Mouse (Mus musculus) neural tube, embryonic 14.5 days (tissue): ENCODE data around the gene Spata6. TPM values are rescaled to one million over a fixed set of nuclear protein-coding genes. Genes with fewer than 3 reads are reported as not detected.

Source experiments
- ATAC-seq: fragments of 200-750 bp; cut with Nextera tagmentation; 2 replicates; pipeline ENCODE4 v1.8.0; 2017; ENCODE audit warnings: low read depth, mild to moderate bottlenecking, moderate TSS enrichment, moderate library complexity
- H3K27ac ChIP-seq: fragments of 300-500 bp; sonication (generic); 2 replicates; pipeline ENCODE4 v1.5.1; 2014; ENCODE audit warnings: low read depth, mild to moderate bottlenecking, control low read depth, low read length, moderate library complexity, mixed read lengths
- H3K27me3 ChIP-seq: fragments of 300-500 bp; sonication (generic); 2 replicates; pipeline ENCODE4 v1.6.1; 2014; ENCODE audit warnings: low read length; ENCODE audit not compliant: control insufficient read depth, insufficient read depth
- H3K36me3 ChIP-seq: fragments of 300-500 bp; sonication (generic); 2 replicates; pipeline ENCODE4 v1.6.1; 2014; ENCODE audit warnings: low read length, mixed read lengths; ENCODE audit not compliant: control insufficient read depth, insufficient read depth
- H3K4me1 ChIP-seq: fragments of 300-500 bp; sonication (generic); 2 replicates; pipeline ENCODE4 v1.6.1; 2014; ENCODE audit warnings: low read length; ENCODE audit not compliant: control insufficient read depth, insufficient read depth
- H3K4me2 ChIP-seq: fragments of 300-500 bp; sonication (generic); 2 replicates; pipeline ENCODE4 v1.6.1; 2014; ENCODE audit warnings: mild to moderate bottlenecking, low read depth, low read length, control low read depth
- H3K4me3 ChIP-seq: fragments of 300-500 bp; sonication (generic); 2 replicates; pipeline ENCODE4 v1.5.1; 2014; ENCODE audit warnings: low read depth, low read length, control low read depth, mixed read lengths
- H3K9ac ChIP-seq: fragments of 300-500 bp; sonication (generic); replicated peaks from 2 replicates; pipeline ENCODE4 v1.6.1; 2014; ENCODE audit warnings: low read depth, mild to moderate bottlenecking, control low read depth, low read length, mixed read lengths
- H3K9me3 ChIP-seq: fragments of 300-500 bp; sonication (generic); 2 replicates; pipeline ENCODE4 v1.6.1; 2016; ENCODE audit warnings: low read length; ENCODE audit not compliant: control insufficient read depth
- WGBS: fragments of 180-500 bp; shearing (Covaris S2); extraction: QIAGEN DNeasy Blood & Tissue Kit; methylation state at CpG from one replicate; pipeline ENCODE4 v1.1.7; 2014; 5-methylcytosine and 5-hydroxymethylcytosine counted together
- polyA plus RNA-seq: library from polyadenylated mRNA; unstranded; fragments of >200 nt; fragmentation: Nextera tagmentation; extraction: Ambion mirVana; gene quantifications from 2 replicates; pipeline ENCODE4 v1.2.1, GENCODE M21; 2014

The Spata6 gene
- polyA plus RNA-seq: 11.8 and 16.9 TPM in 2 replicates

GRCm38 (mm10) chr4:111719776-111720661, at the start of gene Spata6:
Gene Spata6, plus strand, starts transcription at chr4:111719984.
- Histone ChIP-seq H3K27me3 (no peaks in the 10 kb centered on the region), H3K9ac (peak within 1 kb of the TSS; percentile 64), H3K4me1 (no peaks in the 10 kb centered on the region), H3K36me3 (no peaks in the 10 kb centered on the region), H3K27ac (peak within 1 kb of the TSS; percentile 39; the same call in 1 of the 2 replicates), H3K9me3 (no peaks in the 10 kb centered on the region), H3K4me3 (peak within 1 kb of the TSS; percentile 73), H3K4me2 (peak within 1 kb of the TSS; percentile 77)
- 1% methylated on average over 44 of the region's 50 CpGs for WGBS
- ATAC-seq: peak; percentile 97

- WGBS: 13% methylated on average over 12 of the region's 12 CpGs
These were observed 49.0 kb upstream of the Spata6 start for GRCm38 (mm10) chr4:111670566-111671421.

GRCm38 (mm10) chr4:111671440-111671839, 48.3 kb upstream of the Spata6 start:
- H3K4me3 ChIP-seq: no peak overlapping the region
- peak; percentile 7; the same call in 1 of the 2 replicates for ATAC-seq
- no peaks in the 10 kb centered on the region for H3K9me3 ChIP-seq
- H3K27me3 ChIP-seq: no peaks in the 10 kb centered on the region
- peak overlapping the region; percentile 70 for H3K27ac ChIP-seq
- peak overlapping the region; percentile 16; the same call in 1 of the 2 replicates for H3K9ac ChIP-seq
- WGBS: 67% methylated on average over 4 of the region's 4 CpGs
- peaks cover 7% of the 10 kb centered on the region; the same call in 1 of the 2 replicates for H3K4me1 ChIP-seq
- H3K36me3 ChIP-seq: no peaks in the 10 kb centered on the region
- no peak overlapping the region for H3K4me2 ChIP-seq

More at GRCm38 (mm10) chr4:111670566-111671421, 49.0 kb upstream of the Spata6 start:
- H3K27ac ChIP-seq: peak overlapping the region; percentile 70
- H3K36me3 ChIP-seq: no peaks in the 10 kb centered on the region
- no peak overlapping the region for H3K4me3 ChIP-seq
- ATAC-seq: peak; percentile 82
- H3K9ac ChIP-seq: peak overlapping the region; percentile 16; the same call in 1 of the 2 replicates
- no peak overlapping the region; the same call in 1 of the 2 replicates for H3K4me2 ChIP-seq
- H3K27me3 ChIP-seq: no peaks in the 10 kb centered on the region
- peaks cover 7% of the 10 kb centered on the region; the same call in 1 of the 2 replicates for H3K4me1 ChIP-seq
- no peaks in the 10 kb centered on the region for H3K9me3 ChIP-seq

GRCm38 (mm10) chr4:111673904-111674303, 45.9 kb upstream of the Spata6 start:
- no peak for ATAC-seq
- Histone ChIP-seq H3K27ac (no peak overlapping the region), H3K36me3 (no peaks in the 10 kb centered on the region), H3K27me3 (no peaks in the 10 kb centered on the region), H3K4me2 (no peak overlapping the region), H3K4me3 (no peak overlapping the region), H3K9me3 (no peaks in the 10 kb centered on the region), H3K4me1 (peaks cover 7% of the 10 kb centered on the region; the same call in 1 of the 2 replicates), H3K9ac (no peak overlapping the region)

GRCm38 (mm10) chr4:111681926-111682325, 37.9 kb upstream of the Spata6 start:
- Histone ChIP-seq H3K4me1 (0 out of 2 replicates have a peak, but pooled peaks cover 3% of the 10 kb centered on the region), H3K9me3 (no peaks in the 10 kb centered on the region), H3K27me3 (no peaks in the 10 kb centered on the region), H3K4me2 (no peak overlapping the region), H3K36me3 (no peaks in the 10 kb centered on the region), H3K4me3 (no peak overlapping the region), H3K27ac (no peak overlapping the region), H3K9ac (no peak overlapping the region)
- 51% methylated on average over 5 of the region's 5 CpGs for WGBS
- ATAC-seq: peak; percentile 39; the same call in 1 of the 2 replicates

- H3K27ac ChIP-seq: no peak overlapping the region
- WGBS: 71% methylated on average over 3 of the region's 3 CpGs
- H3K9me3 ChIP-seq: no peaks in the 10 kb centered on the region
- H3K4me2 ChIP-seq: no peak overlapping the region
- no peaks in the 10 kb centered on the region for H3K27me3 ChIP-seq
- ATAC-seq: no peak
- 0 out of 2 replicates have a peak, but pooled peaks cover 3% of the 10 kb centered on the region for H3K4me1 ChIP-seq
- H3K4me3 ChIP-seq: no peak overlapping the region
- no peaks in the 10 kb centered on the region for H3K36me3 ChIP-seq
- no peak overlapping the region for H3K9ac ChIP-seq
These were observed 37.0 kb upstream of the Spata6 start for GRCm38 (mm10) chr4:111682793-111683192.

GRCm38 (mm10) chr4:111683843-111684242, 35.9 kb upstream of the Spata6 start:
- no peak overlapping the region for H3K9ac ChIP-seq
- H3K27me3 ChIP-seq: no peaks in the 10 kb centered on the region
- H3K4me3 ChIP-seq: no peak overlapping the region
- 0 out of 2 replicates have a peak, but pooled peaks cover 3% of the 10 kb centered on the region for H3K4me1 ChIP-seq
- no peaks in the 10 kb centered on the region for H3K9me3 ChIP-seq
- H3K27ac ChIP-seq: no peak overlapping the region
- no peak overlapping the region for H3K4me2 ChIP-seq
- 60% methylated on average over 5 of the region's 5 CpGs for WGBS
- H3K36me3 ChIP-seq: no peaks in the 10 kb centered on the region
- no peak for ATAC-seq

GRCm38 (mm10) chr4:111685951-111686350, 33.8 kb upstream of the Spata6 start:
- no peak for ATAC-seq

More at GRCm38 (mm10) chr4:111685951-111686350, 33.8 kb upstream of the Spata6 start:
- Histone ChIP-seq H3K4me3 (no peak overlapping the region), H3K9me3 (no peaks in the 10 kb centered on the region), H3K27ac (no peak overlapping the region), H3K4me2 (no peak overlapping the region), H3K27me3 (no peaks in the 10 kb centered on the region), H3K9ac (no peak overlapping the region), H3K4me1 (0 out of 2 replicates have a peak, but pooled peaks cover 7% of the 10 kb centered on the region), H3K36me3 (no peaks in the 10 kb centered on the region)
- 52% methylated on average over 2 of the region's 2 CpGs for WGBS
